Mouse (Mus musculus) liver, embryonic 14.5 days (tissue): ENCODE data around the gene Ccdc114. TPM values are rescaled to one million over a fixed set of nuclear protein-coding genes. Genes with fewer than 3 reads are reported as not detected.

ENCODE experiments used
- ATAC-seq: fragments of 200-750 bp; cut with Nextera tagmentation; 2 replicates; pipeline ENCODE4 v1.8.0; 2017; ENCODE audit warnings: moderate number of reproducible peaks, mild to moderate bottlenecking, moderate library complexity; ENCODE audit not compliant: insufficient read depth
- DNase-seq, 3 experiments: peaks; one replicate each; pipeline ENCODE4 v3.0.0-alpha.2; 2012 to 2013; ENCODE audit warnings: low read depth in 3 of 3, low spot score in 3 of 3
- H3K27ac ChIP-seq: fragments of 300-500 bp; sonication (generic); 2 replicates; pipeline ENCODE4 v1.5.1; 2014; ENCODE audit warnings: moderate library complexity, mild to moderate bottlenecking, control low read depth, inconsistent platforms
- H3K27me3 ChIP-seq: fragments of 300-500 bp; sonication (generic); 2 replicates; pipeline ENCODE4 v1.6.1; 2014; ENCODE audit warnings: mild to moderate bottlenecking, low read length, moderate library complexity; ENCODE audit not compliant: control insufficient read depth, insufficient read depth
- H3K36me3 ChIP-seq: fragments of 300-500 bp; sonication (generic); replicated peaks from 2 replicates; pipeline ENCODE4 v1.6.1; 2014; ENCODE audit warnings: low read depth; ENCODE audit not compliant: control insufficient read depth, insufficient read depth
- H3K4me1 ChIP-seq, 2 experiments: fragments of 200-500 bp in 1 of 2; fragments of 300-500 bp in 1 of 2; sonication (generic) in 1 of 2; replicated peaks; 2 replicates each; pipeline ENCODE4 v1.6.1; 2012 to 2014; ENCODE audit warnings: antibody characterized with exemption in 1 of 2, inconsistent platforms in 1 of 2, low read length in 1 of 2; ENCODE audit not compliant: control insufficient read depth in 2 of 2, insufficient read depth in 2 of 2
- H3K4me2 ChIP-seq: fragments of 300-500 bp; sonication (generic); 2 replicates; pipeline ENCODE4 v1.6.1; 2014; ENCODE audit warnings: low read depth, mild to moderate bottlenecking, control low read depth, moderate library complexity
- H3K4me3 ChIP-seq, 2 experiments: fragments of 200-500 bp in 1 of 2; fragments of 300-500 bp in 1 of 2; sonication (generic) in 1 of 2; 2 replicates each; pipeline ENCODE4 v1.5.1; 2012 to 2014; ENCODE audit warnings: low read depth in 2 of 2, low read length in 2 of 2, mild to moderate bottlenecking in 2 of 2, control low read depth in 1 of 2, inconsistent platforms in 1 of 2, moderate library complexity in 1 of 2; ENCODE audit not compliant: insufficient read depth in 1 of 2
- H3K9ac ChIP-seq: fragments of 300-500 bp; sonication (generic); replicated peaks from 2 replicates; pipeline ENCODE4 v1.6.1; 2014; ENCODE audit warnings: mild to moderate bottlenecking, control low read depth, moderate library complexity
- H3K9me3 ChIP-seq: fragments of 300-500 bp; sonication (generic); 2 replicates; pipeline ENCODE4 v1.6.1; 2016; ENCODE audit warnings: low read length, mixed read lengths; ENCODE audit not compliant: control insufficient read depth
- CTCF ChIP-seq: IDR thresholded peaks from 2 replicates; pipeline ENCODE4 v1.5.1; 2016; ENCODE audit warnings: antibody characterized with exemption, low read depth, control low read depth
- EP300 ChIP-seq: IDR thresholded peaks from 2 replicates; pipeline ENCODE4 v1.6.1; 2016; ENCODE audit warnings: antibody characterized with exemption, low read depth
- WGBS: fragments of 180-500 bp; shearing (Covaris S2); extraction: QIAGEN DNeasy Blood & Tissue Kit; methylation state at CpG from one replicate; pipeline ENCODE4 v1.1.7; 2014; ENCODE audit not compliant: insufficient replicate concordance; 5-methylcytosine and 5-hydroxymethylcytosine counted together
- polyA plus RNA-seq, 2 experiments: library from polyadenylated mRNA; depleted of rRNA in 1 of 2; stranded (reverse) in 1 of 2; unstranded in 1 of 2; fragments of >200 nt; fragmentation: Nextera tagmentation in 1 of 2; extraction: Ambion mirVana in 1 of 2; gene quantifications; 2 replicates each; pipeline versions ENCODE4 v1.2.1 to v1.2.3; 2012 to 2014

The Ccdc114 gene
- polyA plus RNA-seq, 2 experiments: 1.0 to 1.2 TPM

- DNase-seq (no peak), ATAC-seq (no peak)
- Histone ChIP-seq H3K27ac (no peak overlapping the region), H3K27me3 (no peaks in the 10 kb centered on the region), H3K9ac (no peak overlapping the region), H3K4me2 (no peak overlapping the region), H3K36me3 (no peaks in the 10 kb centered on the region), H3K4me1 (peaks cover 17 to 34% of the 10 kb centered on the region in 2 experiments), H3K4me3 (no peak overlapping the region), H3K9me3 (no peaks in the 10 kb centered on the region)
- 75% methylated on average over 15 of the region's 15 CpGs for WGBS
- TF ChIP-seq EP300 (no peak), CTCF (no peak)
These were observed 5.9 kb upstream of the Ccdc114 start for GRCm38 (mm10) chr7:45917926-45918325.

GRCm38 (mm10) chr7:45919083-45919671 lies 4.7 kb upstream of the Ccdc114 start:
- H3K9ac ChIP-seq: no peak overlapping the region
- DNase-seq: no peak
- H3K4me1 ChIP-seq: peaks cover 22 to 38% of the 10 kb centered on the region in 2 experiments
- no peaks in the 10 kb centered on the region for H3K27me3 ChIP-seq
- WGBS: 73% methylated on average over 14 of the region's 14 CpGs
- no peaks in the 10 kb centered on the region for H3K36me3 ChIP-seq
- H3K4me2 ChIP-seq: peak overlapping the region; percentile 66
- no peak overlapping the region for H3K27ac ChIP-seq
- H3K4me3 ChIP-seq: no peak overlapping the region
- ATAC-seq: no peak
- H3K9me3 ChIP-seq: no peaks in the 10 kb centered on the region
- TF ChIP-seq CTCF: peak; percentile 86
- no peak for TF ChIP-seq EP300

GRCm38 (mm10) chr7:45919761-45920160 lies 4.1 kb upstream of the Ccdc114 start:
- Histone ChIP-seq H3K4me1 (peaks cover 22 to 41% of the 10 kb centered on the region in 2 experiments), H3K9ac (no peak overlapping the region), H3K27me3 (no peaks in the 10 kb centered on the region), H3K4me3 (peak overlapping the region in 1 of 2 experiments; percentile 54; a peak in 3 of 4 replicates), H3K27ac (no peak overlapping the region), H3K4me2 (peak overlapping the region; percentile 66), H3K36me3 (no peaks in the 10 kb centered on the region), H3K9me3 (no peaks in the 10 kb centered on the region)
- 52% methylated on average over 4 of the region's 4 CpGs for WGBS
- no peak for TF ChIP-seq CTCF
- TF ChIP-seq EP300: no peak
- DNase-seq (no peak), ATAC-seq (no peak)

- H3K9me3 ChIP-seq: no peaks in the 10 kb centered on the region
- WGBS: 14% methylated on average over 9 of the region's 9 CpGs
- H3K4me3 ChIP-seq: peak overlapping the region; percentile 54 to 64
- H3K4me2 ChIP-seq: peak overlapping the region; percentile 66
- no peak for ATAC-seq
- H3K9ac ChIP-seq: peak overlapping the region; percentile 59
- DNase-seq: no peak
- peaks cover 22 to 41% of the 10 kb centered on the region in 2 experiments for H3K4me1 ChIP-seq
- H3K36me3 ChIP-seq: no peaks in the 10 kb centered on the region
- H3K27me3 ChIP-seq: no peaks in the 10 kb centered on the region
- peak overlapping the region; percentile 18 for H3K27ac ChIP-seq
- TF ChIP-seq CTCF (no peak), EP300 (no peak)
These were observed 3.2 kb upstream of the Ccdc114 start for GRCm38 (mm10) chr7:45920583-45921241.

- peak; percentile 26; the same call in 1 of the 2 replicates for ATAC-seq
- Histone ChIP-seq H3K36me3 (no peaks in the 10 kb centered on the region), H3K9ac (peak within 1 kb of the TSS; percentile 59), H3K9me3 (no peaks in the 10 kb centered on the region), H3K27ac (peak within 1 kb of the TSS; percentile 75), H3K4me2 (peak within 1 kb of the TSS; percentile 66), H3K4me3 (peak within 1 kb of the TSS; percentile 54 to 64), H3K4me1 (peaks cover 22 to 41% of the 10 kb centered on the region in 2 experiments), H3K27me3 (no peaks in the 10 kb centered on the region)
- TF ChIP-seq CTCF (no peak), EP300 (no peak)
- 7% methylated on average over 9 of the region's 9 CpGs for WGBS
- peak in 1 of 3 experiments; percentile 42 for DNase-seq
These were observed 2.6 kb upstream of the Ccdc114 start, which contains the start of gene Emp3 for GRCm38 (mm10) chr7:45921242-45921621. TSS of gene Emp3 (minus strand) at chr7:45921404.
